Mouse (Mus musculus): ENCODE data around the gene Epha2. TPM values are rescaled to one million over a fixed set of nuclear protein-coding genes. Genes with fewer than 3 reads are reported as not detected.

Gene Epha2
- polyA plus RNA-seq, 1 experiment: 46.8 TPM

DNA sequence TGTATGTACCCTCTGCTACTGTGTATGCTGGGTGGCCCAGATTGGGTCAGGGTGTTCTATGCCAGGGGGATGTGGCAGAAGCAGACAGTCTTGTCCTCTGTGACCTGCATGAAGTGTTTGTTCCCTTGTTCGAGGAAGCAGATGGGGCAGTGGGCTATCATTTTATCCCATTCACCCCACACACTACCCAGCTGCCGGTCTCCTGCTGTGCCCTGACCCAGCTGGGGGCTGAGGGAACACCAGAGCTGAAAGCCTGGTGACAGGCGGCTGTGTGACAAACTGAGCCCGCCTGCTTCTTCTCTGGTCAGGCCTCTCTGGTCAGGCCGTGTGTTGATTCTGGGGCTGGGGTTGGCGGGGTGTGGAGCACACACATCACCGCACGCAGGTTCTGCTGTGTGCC is 5.0 kb downstream of the Epha2 start:
- no peaks in the 10 kb centered on the region for H3K36me3 ChIP-seq (ENCODE audit: control insufficient read depth, insufficient read depth)
- H3ac ChIP-seq (ENCODE audit: control insufficient read depth, insufficient read length): no peak overlapping the region
- TF ChIP-seq CEBPB (IDR thresholded peaks at IDR 0.05; ENCODE audit: insufficient read depth, poor library complexity, severe bottlenecking): no peak
- TF ChIP-seq MYOD1 (IDR thresholded peaks at IDR 0.05; ENCODE audit: control insufficient read depth in 1 of 3, insufficient read length in 2 of 3, low read depth in 2 of 3): peak in 2 of 3 experiments; percentile 19 to 52
- no peak for TF ChIP-seq POLR2AphosphoS2 (IDR thresholded peaks at IDR 0.05; ENCODE audit: insufficient read length, low read depth)
- no peak for TF ChIP-seq TCF12 (IDR thresholded peaks at IDR 0.05; ENCODE audit: insufficient read depth, poor library complexity, severe bottlenecking)
- TF ChIP-seq E2F4 (IDR thresholded peaks at IDR 0.05; ENCODE audit: insufficient read depth): no peak
- peak in 1 of 3 experiments; percentile 63 for TF ChIP-seq MYOG (IDR thresholded peaks at IDR 0.05; ENCODE audit: control insufficient read depth in 1 of 3, insufficient read depth in 1 of 3, insufficient read length in 2 of 3, low read depth in 2 of 3)
- no peaks in the 10 kb centered on the region for H3K27me3 ChIP-seq (ENCODE audit: control insufficient read depth, insufficient read depth, insufficient read length)
- peak overlapping the region; percentile 91 for H3K4me2 ChIP-seq (ENCODE audit: low read depth)
- peaks cover 91% of the 10 kb centered on the region for H3K79me2 ChIP-seq (ENCODE audit: control insufficient read depth, insufficient read depth)
- H3K4me3 ChIP-seq: no peak overlapping the region

DNA sequence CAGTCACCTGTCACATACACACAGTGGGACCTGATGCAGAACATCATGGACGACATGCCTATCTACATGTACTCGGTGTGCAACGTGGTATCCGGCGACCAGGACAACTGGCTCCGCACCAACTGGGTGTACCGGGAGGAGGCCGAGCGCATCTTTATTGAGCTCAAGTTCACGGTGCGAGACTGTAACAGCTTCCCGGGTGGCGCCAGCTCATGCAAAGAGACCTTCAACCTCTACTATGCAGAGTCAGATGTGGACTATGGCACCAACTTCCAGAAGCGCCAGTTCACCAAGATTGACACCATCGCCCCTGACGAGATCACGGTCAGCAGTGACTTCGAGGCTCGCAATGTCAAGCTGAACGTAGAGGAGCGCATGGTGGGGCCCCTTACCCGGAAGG is 7.3 kb downstream of the Epha2 start:
- H3K36me3 ChIP-seq (ENCODE audit: control insufficient read depth, insufficient read depth): no peaks in the 10 kb centered on the region
- TF ChIP-seq MYOG (IDR thresholded peaks at IDR 0.05; ENCODE audit: control insufficient read depth in 1 of 3, insufficient read depth in 1 of 3, insufficient read length in 2 of 3, low read depth in 2 of 3) (no peak), POLR2A (IDR thresholded peaks at IDR 0.05; ENCODE audit: insufficient read length, low read depth) (no peak), E2F4 (IDR thresholded peaks at IDR 0.05; ENCODE audit: insufficient read depth) (no peak), CEBPB (IDR thresholded peaks at IDR 0.05; ENCODE audit: insufficient read depth, poor library complexity, severe bottlenecking) (no peak), REST (IDR thresholded peaks at IDR 0.05; ENCODE audit: insufficient read depth, insufficient read length) (no peak), TCF3 (IDR thresholded peaks at IDR 0.05; ENCODE audit: insufficient read length, low read depth) (no peak), TCF12 (IDR thresholded peaks at IDR 0.05; ENCODE audit: insufficient read depth, poor library complexity, severe bottlenecking) (no peak), SRF (IDR thresholded peaks at IDR 0.05; ENCODE audit: control insufficient read depth, insufficient read length, low read depth) (no peak), USF1 (IDR thresholded peaks at IDR 0.05; ENCODE audit: low read depth) (no peak), POLR2AphosphoS2 (IDR thresholded peaks at IDR 0.05; ENCODE audit: insufficient read length, low read depth) (no peak), MAX (IDR thresholded peaks at IDR 0.05; ENCODE audit: low read depth) (no peak)
- no peak overlapping the region for H3ac ChIP-seq (ENCODE audit: control insufficient read depth, insufficient read length)

GRCm38 (mm10) chr4:141308857-141309772 is 8.1 kb downstream of the Epha2 start:
- Histone ChIP-seq H3K27me3 (ENCODE audit: control insufficient read depth, insufficient read depth, insufficient read length) (no peaks in the 10 kb centered on the region), H3K4me2 (ENCODE audit: low read depth) (peak overlapping the region; percentile 98), H3K36me3 (ENCODE audit: control insufficient read depth, insufficient read depth) (no peaks in the 10 kb centered on the region), H3K79me2 (ENCODE audit: control insufficient read depth, insufficient read depth) (peaks cover 94% of the 10 kb centered on the region), H3ac (ENCODE audit: control insufficient read depth, insufficient read length) (no peak overlapping the region), H3K4me3 (peak overlapping the region; percentile 6)
- TF ChIP-seq MYOD1 (IDR thresholded peaks at IDR 0.05; ENCODE audit: control insufficient read depth in 1 of 3, insufficient read length in 2 of 3, low read depth in 2 of 3) (no peak), MYOG (IDR thresholded peaks at IDR 0.05; ENCODE audit: control insufficient read depth in 1 of 3, insufficient read depth in 1 of 3, insufficient read length in 2 of 3, low read depth in 2 of 3) (no peak), USF1 (IDR thresholded peaks at IDR 0.05; ENCODE audit: low read depth) (peak; percentile 8), SRF (IDR thresholded peaks at IDR 0.05; ENCODE audit: control insufficient read depth, insufficient read length, low read depth) (no peak), CEBPB (IDR thresholded peaks at IDR 0.05; ENCODE audit: insufficient read depth, poor library complexity, severe bottlenecking) (0 out of 2 replicates have a peak, but pooled peaks have one; percentile 1)

More for the DNA sequence above, 7.3 kb downstream of the Epha2 start:
- Histone ChIP-seq H3K4me2 (ENCODE audit: low read depth) (no peak overlapping the region), H3K4me3 (no peak overlapping the region), H3K27me3 (ENCODE audit: control insufficient read depth, insufficient read depth, insufficient read length) (no peaks in the 10 kb centered on the region), H3K79me2 (ENCODE audit: control insufficient read depth, insufficient read depth) (peaks cover 94% of the 10 kb centered on the region)

- peak overlapping the region; percentile 98 for H3K4me2 ChIP-seq (ENCODE audit: low read depth)
Observed at GRCm38 (mm10) chr4:141309773-141310145, 8.7 kb downstream of the Epha2 start.

More at GRCm38 (mm10) chr4:141309773-141310145, 8.7 kb downstream of the Epha2 start:
- no peak overlapping the region for H3ac ChIP-seq (ENCODE audit: control insufficient read depth, insufficient read length)
- H3K79me2 ChIP-seq (ENCODE audit: control insufficient read depth, insufficient read depth): peaks cover 94% of the 10 kb centered on the region
- no peak for TF ChIP-seq E2F4 (IDR thresholded peaks at IDR 0.05; ENCODE audit: insufficient read depth)
- TF ChIP-seq MYOD1 (IDR thresholded peaks at IDR 0.05; ENCODE audit: control insufficient read depth in 1 of 3, insufficient read length in 2 of 3, low read depth in 2 of 3): no peak
- TF ChIP-seq REST (IDR thresholded peaks at IDR 0.05; ENCODE audit: insufficient read depth, insufficient read length): no peak
- TF ChIP-seq SRF (IDR thresholded peaks at IDR 0.05; ENCODE audit: control insufficient read depth, insufficient read length, low read depth): no peak
- no peak for TF ChIP-seq CEBPB (IDR thresholded peaks at IDR 0.05; ENCODE audit: insufficient read depth, poor library complexity, severe bottlenecking)
- TF ChIP-seq TCF3 (IDR thresholded peaks at IDR 0.05; ENCODE audit: insufficient read length, low read depth): no peak
- no peak for TF ChIP-seq USF1 (IDR thresholded peaks at IDR 0.05; ENCODE audit: low read depth)
- TF ChIP-seq TCF12 (IDR thresholded peaks at IDR 0.05; ENCODE audit: insufficient read depth, poor library complexity, severe bottlenecking): no peak
- TF ChIP-seq MAX (IDR thresholded peaks at IDR 0.05; ENCODE audit: low read depth): no peak
- TF ChIP-seq POLR2A (IDR thresholded peaks at IDR 0.05; ENCODE audit: insufficient read length, low read depth): no peak
- TF ChIP-seq POLR2AphosphoS2 (IDR thresholded peaks at IDR 0.05; ENCODE audit: insufficient read length, low read depth): no peak
- TF ChIP-seq MYOG (IDR thresholded peaks at IDR 0.05; ENCODE audit: control insufficient read depth in 1 of 3, insufficient read depth in 1 of 3, insufficient read length in 2 of 3, low read depth in 2 of 3): no peak
- no peaks in the 10 kb centered on the region for H3K27me3 ChIP-seq (ENCODE audit: control insufficient read depth, insufficient read depth, insufficient read length)
- H3K4me3 ChIP-seq: peak overlapping the region; percentile 6
- no peaks in the 10 kb centered on the region for H3K36me3 ChIP-seq (ENCODE audit: control insufficient read depth, insufficient read depth)
